Mouse (Mus musculus) lung, postnatal 0 days (tissue): ENCODE measurements at regions not wholly inside any gene's neighbourhood (a gene's known extent, or its start where the extent isn't known, plus 50 kb on each side); places are given as distances from the start of the nearest gene placed in this dataset.

Experiments used
- CTCF ChIP-seq: IDR thresholded peaks from 2 replicates; pipeline ENCODE4 v1.5.1; 2016; ENCODE audit warnings: antibody characterized with exemption, mild to moderate bottlenecking
- EP300 ChIP-seq: IDR thresholded peaks from 2 replicates; pipeline ENCODE4 v1.6.1; 2016; ENCODE audit warnings: antibody characterized with exemption, mild to moderate bottlenecking, control low read depth

GRCm38 (mm10) chr12:9919007-9919406 lies 349.1 kb downstream of the Osr1 start:
- TF ChIP-seq CTCF (no peak), EP300 (no peak)
